Mouse (Mus musculus) midbrain, embryonic 13.5 days (tissue): ENCODE data around the gene 1700025C18Rik. TPM values are rescaled to one million over a fixed set of nuclear protein-coding genes. Genes with fewer than 3 reads are reported as not detected.

ENCODE experiments used
- ATAC-seq: fragments of 200-750 bp; cut with Nextera tagmentation; 2 replicates; pipeline ENCODE4 v1.8.0; 2017; ENCODE audit warnings: mild to moderate bottlenecking, moderate TSS enrichment, moderate library complexity
- H3K27ac ChIP-seq: fragments of 300-500 bp; sonication (generic); 2 replicates; pipeline ENCODE4 v1.5.1; 2015; ENCODE audit warnings: inconsistent platforms, mild to moderate bottlenecking, moderate library complexity
- H3K27me3 ChIP-seq: fragments of 300-500 bp; sonication (generic); 2 replicates; pipeline ENCODE4 v1.6.1; 2015; ENCODE audit warnings: mild to moderate bottlenecking, inconsistent platforms
- H3K36me3 ChIP-seq: fragments of 300-500 bp; sonication (generic); 2 replicates; pipeline ENCODE4 v1.6.1; 2015; ENCODE audit warnings: mild to moderate bottlenecking, inconsistent platforms
- H3K4me1 ChIP-seq: fragments of 300-500 bp; sonication (generic); replicated peaks from 2 replicates; pipeline ENCODE4 v1.6.1; 2015; ENCODE audit warnings: inconsistent platforms
- H3K4me2 ChIP-seq: fragments of 300-500 bp; sonication (generic); replicated peaks from 2 replicates; pipeline ENCODE4 v1.6.1; 2015; ENCODE audit warnings: moderate library complexity, mild to moderate bottlenecking, inconsistent platforms
- H3K4me3 ChIP-seq: fragments of 300-500 bp; sonication (generic); replicated peaks from 2 replicates; pipeline ENCODE4 v1.5.1; 2015; ENCODE audit warnings: mild to moderate bottlenecking, inconsistent platforms
- H3K9ac ChIP-seq: fragments of 300-500 bp; sonication (generic); replicated peaks from 2 replicates; pipeline ENCODE4 v1.6.1; 2015; ENCODE audit warnings: mild to moderate bottlenecking, inconsistent platforms
- H3K9me3 ChIP-seq: fragments of 300-500 bp; sonication (generic); 2 replicates; pipeline ENCODE4 v1.6.1; 2016; ENCODE audit warnings: mild to moderate bottlenecking, inconsistent platforms
- WGBS: fragments of 180-500 bp; shearing (Covaris S2); methylation state at CpG from one replicate; pipeline ENCODE4 v1.1.7; 2015; 5-methylcytosine and 5-hydroxymethylcytosine counted together
- polyA plus RNA-seq: library from polyadenylated mRNA; unstranded; fragments of >200 nt; fragmentation: Nextera tagmentation; extraction: Ambion mirVana; gene quantifications from 2 replicates; pipeline ENCODE4 v1.2.1, GENCODE M21; 2015

Gene 1700025C18Rik
- polyA plus RNA-seq, 1 experiment from 2014 or later: not detected

GRCm38 (mm10) chr2:165034131-165035057 lies 56.2 kb downstream of the 1700025C18Rik start, which contains the start of gene Ncoa5:
Ncoa5 (minus strand) TSS chr2:165034867.
- peak within 1 kb of the TSS; percentile 99 for H3K9ac ChIP-seq
- H3K27me3 ChIP-seq: no peaks in the 10 kb centered on the region

DNA sequence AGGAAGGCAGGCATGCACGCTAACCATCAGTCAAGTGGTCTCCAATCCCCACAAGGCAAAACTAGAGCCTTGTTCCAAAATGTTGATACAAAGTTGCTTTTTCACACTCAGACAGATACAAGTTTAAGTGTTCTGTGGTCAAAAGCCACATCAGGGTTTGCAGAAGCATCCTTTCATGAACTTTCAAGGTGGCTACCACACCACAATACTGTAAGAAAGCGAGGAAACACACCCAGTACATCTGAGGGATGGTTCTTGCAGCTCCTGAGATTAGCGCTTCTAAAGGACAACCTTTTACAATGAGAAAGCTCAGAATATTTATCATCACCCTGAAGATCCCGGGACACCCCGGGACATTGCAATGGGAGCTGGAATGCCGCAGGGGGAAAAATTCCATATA lies 57.2 kb downstream of the 1700025C18Rik start:
- Histone ChIP-seq H3K36me3 (no peaks in the 10 kb centered on the region), H3K9ac (peak overlapping the region; percentile 99), H3K4me1 (peaks cover 51% of the 10 kb centered on the region), H3K4me3 (peak overlapping the region; percentile 96), H3K27ac (no peak overlapping the region), H3K4me2 (peak overlapping the region; percentile 76), H3K27me3 (no peaks in the 10 kb centered on the region), H3K9me3 (no peaks in the 10 kb centered on the region)
- ATAC-seq: no peak
- 46% methylated on average over 6 of the region's 6 CpGs for WGBS

More at GRCm38 (mm10) chr2:165034131-165035057, 56.2 kb downstream of the 1700025C18Rik start, which contains the start of gene Ncoa5:
- Histone ChIP-seq H3K27ac (peak within 1 kb of the TSS; percentile 96), H3K4me1 (peaks cover 40% of the 10 kb centered on the region), H3K4me2 (peak within 1 kb of the TSS; percentile 76), H3K9me3 (no peaks in the 10 kb centered on the region), H3K4me3 (peak within 1 kb of the TSS; percentile 96), H3K36me3 (no peaks in the 10 kb centered on the region)
- WGBS: under 1% methylated on average over 100 of the region's 111 CpGs
- peak; percentile 96 for ATAC-seq

DNA sequence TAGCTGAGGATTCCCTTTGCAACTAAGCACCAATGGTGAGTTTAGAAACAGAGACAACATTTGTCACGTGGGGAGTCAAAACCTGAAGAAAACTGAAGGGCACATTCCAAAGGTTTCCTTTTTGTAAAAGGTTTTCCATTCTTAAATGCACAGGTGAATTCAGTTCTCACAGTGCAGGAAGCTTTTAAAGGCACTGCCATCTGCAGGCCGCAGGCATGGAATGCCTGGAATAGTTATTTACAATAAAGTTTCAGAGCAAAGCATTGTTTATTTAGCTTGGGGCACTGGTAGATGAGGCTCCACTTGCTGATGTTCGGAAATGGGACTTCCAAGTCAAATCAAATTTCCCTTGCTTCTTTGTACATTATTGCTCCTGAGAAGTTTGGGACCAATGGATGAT lies 58.0 kb downstream of the 1700025C18Rik start:
- no peaks in the 10 kb centered on the region for H3K9me3 ChIP-seq
- WGBS: 58% methylated on average over 3 of the region's 3 CpGs
- peaks cover 51% of the 10 kb centered on the region for H3K4me1 ChIP-seq

More for the DNA sequence above, 58.0 kb downstream of the 1700025C18Rik start:
- no peaks in the 10 kb centered on the region for H3K36me3 ChIP-seq
- peak overlapping the region; percentile 99 for H3K9ac ChIP-seq
- no peaks in the 10 kb centered on the region for H3K27me3 ChIP-seq
- ATAC-seq: no peak
- H3K4me2 ChIP-seq: peak overlapping the region; percentile 76
- no peak overlapping the region for H3K27ac ChIP-seq
- H3K4me3 ChIP-seq: peak overlapping the region; percentile 96

Other genes with a start within 250 kb of the 1700025C18Rik start
- gene Pltp, start 233.0 kb downstream of the 1700025C18Rik start, polyA plus RNA-seq: 69.1 and 96.1 TPM in 2 replicates
- gene Pcif1, start 211.4 kb downstream of the 1700025C18Rik start, polyA plus RNA-seq: 98.1 and 108 TPM in 2 replicates
- 13.5 and 15.1 TPM in 2 replicates for gene Zfp335, start 179.0 kb downstream of the 1700025C18Rik start, polyA plus RNA-seq
- gene Mmp9, start 150.0 kb downstream of the 1700025C18Rik start, polyA plus RNA-seq: 17.2 and 19.5 TPM in 2 replicates
- gene Slc12a5, start 129.9 kb downstream of the 1700025C18Rik start, polyA plus RNA-seq: 19.7 and 20.2 TPM in 2 replicates
- gene Ncoa5, start 55.9 kb downstream of the 1700025C18Rik start, polyA plus RNA-seq: 132 and 137 TPM in 2 replicates
- gene Cd40, start 35.1 kb downstream of the 1700025C18Rik start, polyA plus RNA-seq: 7.6 and 8.6 TPM in 2 replicates
- gene Cdh22, start 144.1 kb upstream of the 1700025C18Rik start, polyA plus RNA-seq: 10.4 and 15.7 TPM in 2 replicates
- gene Slc35c2, start 197.1 kb upstream of the 1700025C18Rik start, polyA plus RNA-seq: 69.6 and 73.8 TPM in 2 replicates
- 91.6 and 98.6 TPM in 2 replicates for gene Elmo2, start 235.7 kb upstream of the 1700025C18Rik start, polyA plus RNA-seq